ENCODE assay signal across 9 mouse cellular contexts in genomic region chr2:125781006-125781405, GRCm38 (mm10). TPM values are rescaled to one million over a fixed set of nuclear protein-coding genes. Genes with fewer than 3 reads are reported as not detected.
DNase-seq lines count a peak whose midpoint lies in the region; ATAC-seq and TF ChIP-seq lines count a peak whose summit lies in the region.
"Had no signal": no experiment of that assay in that cellular context is flagged by ENCODE, and none has a peak within 500 bp of the region (broad histone marks: within the 10 kb centered on the region; RNA-seq: fewer than 3 reads in every experiment).

No protein-coding gene starts in this region.

- peak overlapping the region; percentile 78 for H3K4me3 ChIP-seq in layer of hippocampus, adult 2 months
- peak overlapping the region; percentile 4; the same call in 1 of the 2 replicates for H3K4me3 ChIP-seq in embryonic facial prominence, embryonic 11.5 days (ENCODE audit: low read depth, low read length)
- H3K4me3 ChIP-seq in hindbrain, embryonic 13.5 days, result peak overlapping the region; percentile 79
- 0 out of 2 replicates have a peak overlapping the region, but pooled peaks have one; percentile 6 for H3K4me3 ChIP-seq in midbrain, embryonic 16.5 days (ENCODE audit: low read depth, low read length)

- no peak for DNase-seq in layer of hippocampus, adult 2 months (ENCODE audit: low spot score in 2 of 2)
- DNase-seq in layer of hippocampus, postnatal 36 days, result no peak
- DNase-seq in embryonic facial prominence, embryonic 11.5 days (ENCODE audit: low spot score), result no peak
- no peak for DNase-seq in retina, embryonic 14.5 days (ENCODE audit: low spot score)
- DNase-seq in gastrocnemius, postnatal 10 days, result no peak
- DNase-seq in spleen, postnatal 14 days (ENCODE audit: low spot score in 2 of 2), result no peak
- DNase-seq: cerebellum, adult 11 months had no signal

- no peak for TF ChIP-seq CTCF in layer of hippocampus, adult 2 months (conservative IDR thresholded peaks at IDR 0.05)

- peak overlapping the region; percentile 95 for H3K27ac ChIP-seq in layer of hippocampus, adult 2 months
- no peak overlapping the region for H3K27ac ChIP-seq in embryonic facial prominence, embryonic 11.5 days (replicated peaks; ENCODE audit: low read depth, low read length)
- no peak overlapping the region for H3K27ac ChIP-seq in hindbrain, embryonic 13.5 days
- no peak overlapping the region for H3K27ac ChIP-seq in midbrain, embryonic 16.5 days (ENCODE audit: low read length)

- WGBS in embryonic facial prominence, embryonic 11.5 days, result 78% methylated on average over 2 of the region's 2 CpGs
- 83% methylated on average over 2 of the region's 2 CpGs for WGBS in hindbrain, embryonic 13.5 days
- WGBS in midbrain, embryonic 16.5 days, result 83% methylated on average over 2 of the region's 2 CpGs

- no peaks in the 10 kb centered on the region for H3K4me1 ChIP-seq in embryonic facial prominence, embryonic 11.5 days (ENCODE audit: control insufficient read depth, insufficient read depth, low read length)
- peaks cover 37% of the 10 kb centered on the region for H3K4me1 ChIP-seq in hindbrain, embryonic 13.5 days (replicated peaks)
- H3K4me1 ChIP-seq in midbrain, embryonic 16.5 days (ENCODE audit: control insufficient read depth, insufficient read depth, low read length), result peaks cover 21% of the 10 kb centered on the region

- no peaks in the 10 kb centered on the region for H3K9me3 ChIP-seq in embryonic facial prominence, embryonic 11.5 days (replicated peaks; ENCODE audit: control insufficient read depth, low read length)
- no peaks in the 10 kb centered on the region for H3K9me3 ChIP-seq in hindbrain, embryonic 13.5 days
- H3K9me3 ChIP-seq in midbrain, embryonic 16.5 days (replicated peaks; ENCODE audit: control insufficient read depth, low read length, poor library complexity, severe bottlenecking), result no peaks in the 10 kb centered on the region

- H3K4me2 ChIP-seq in embryonic facial prominence, embryonic 11.5 days (ENCODE audit: low read depth, low read length), result peak overlapping the region; percentile 16; the same call in 1 of the 2 replicates
- H3K4me2 ChIP-seq in hindbrain, embryonic 13.5 days, result peak overlapping the region; percentile 67
- peak overlapping the region; percentile 77 for H3K4me2 ChIP-seq in midbrain, embryonic 16.5 days (ENCODE audit: low read length)

- 0 out of 2 replicates have a peak overlapping the region, but pooled peaks have one; percentile 22 for H3K9ac ChIP-seq in embryonic facial prominence, embryonic 11.5 days (replicated peaks; ENCODE audit: low read length)
- H3K9ac ChIP-seq in hindbrain, embryonic 13.5 days, result peak overlapping the region; percentile 91
- H3K9ac ChIP-seq in midbrain, embryonic 16.5 days (ENCODE audit: low read depth, low read length), result peak overlapping the region; percentile 4; the same call in 1 of the 2 replicates

- ATAC-seq in embryonic facial prominence, embryonic 11.5 days (replicated peaks; ENCODE audit: insufficient number of reproducible peaks, low FRiP score, low TSS enrichment, low read depth), result no peak
- ATAC-seq in hindbrain, embryonic 13.5 days (ENCODE audit: low FRiP score), result no peak
- no peak for ATAC-seq in midbrain, embryonic 16.5 days

- no peaks in the 10 kb centered on the region for H3K36me3 ChIP-seq in embryonic facial prominence, embryonic 11.5 days (replicated peaks; ENCODE audit: control insufficient read depth, insufficient read depth, low read depth, low read length)
- no peaks in the 10 kb centered on the region for H3K36me3 ChIP-seq in hindbrain, embryonic 13.5 days
- no peaks in the 10 kb centered on the region for H3K36me3 ChIP-seq in midbrain, embryonic 16.5 days (ENCODE audit: control insufficient read depth, insufficient read depth, low read length)

- no peaks in the 10 kb centered on the region for H3K27me3 ChIP-seq in embryonic facial prominence, embryonic 11.5 days (ENCODE audit: control insufficient read depth, insufficient read depth, low read length)
- H3K27me3 ChIP-seq in hindbrain, embryonic 13.5 days, result 0 out of 2 replicates have a peak, but pooled peaks cover 2% of the 10 kb centered on the region
- no peaks in the 10 kb centered on the region; the same call in 1 of the 2 replicates for H3K27me3 ChIP-seq in midbrain, embryonic 16.5 days (ENCODE audit: control insufficient read depth, insufficient read depth, low read depth, low read length)

RNA-seq across cellular contexts. Expression of gene Secisbp2l, which starts 1.7 kb away (rescaled TPM):
- total RNA-seq in layer of hippocampus, adult 2 months (2021), result 10 to 100 TPM; 94.4 to 97.7 TPM
- total RNA-seq in layer of hippocampus, postnatal 36 days (2021), result 100 to 1,000 TPM; 102 to 104 TPM
- polyA plus RNA-seq in embryonic facial prominence, embryonic 11.5 days (2014; fragmentation: Nextera tagmentation; extraction: Ambion mirVana), result 23.1 TPM in 2 replicates
- polyA plus RNA-seq in hindbrain, embryonic 13.5 days (2015; fragmentation: Nextera tagmentation; extraction: Ambion mirVana), result 28.8 and 29.3 TPM in 2 replicates
- polyA plus RNA-seq in midbrain, embryonic 16.5 days (2015; fragmentation: Nextera tagmentation; extraction: Ambion mirVana), result 30.9 and 31.7 TPM in 2 replicates
- 10 to 100 TPM; 40.3 to 46.0 TPM for total RNA-seq in gastrocnemius, postnatal 10 days (2021)

RNA-seq across cellular contexts. Expression of gene Shc4, which starts 57.1 kb away (rescaled TPM):
- total RNA-seq in layer of hippocampus, adult 2 months (2021), result 1 to 10 TPM; 4.1 to 4.2 TPM
- total RNA-seq in layer of hippocampus, postnatal 36 days (2021), result 1 to 10 TPM; 4.9 to 5.3 TPM
- polyA plus RNA-seq in embryonic facial prominence, embryonic 11.5 days (2014; fragmentation: Nextera tagmentation; extraction: Ambion mirVana), result 1.2 and 1.3 TPM in 2 replicates
- polyA plus RNA-seq in hindbrain, embryonic 13.5 days (2015; fragmentation: Nextera tagmentation; extraction: Ambion mirVana), result 2.8 and 3.0 TPM in 2 replicates
- 2.5 and 3.0 TPM in 2 replicates for polyA plus RNA-seq in midbrain, embryonic 16.5 days (2015; fragmentation: Nextera tagmentation; extraction: Ambion mirVana)
- 1 to 10 TPM; 3.4 to 3.5 TPM for total RNA-seq in gastrocnemius, postnatal 10 days (2021)

Comparison
In these comparisons a context has a peak if more than half of its experiments do, and no peak if none do; other contexts are left out.
1. H3K4me3 ChIP-seq: peak in every context shown above with its lines; median percentile 79 in hindbrain, embryonic 13.5 days; 78 in layer of hippocampus, adult 2 months; 6 in midbrain, embryonic 16.5 days; 4 in embryonic facial prominence, embryonic 11.5 days.
2. H3K4me2 ChIP-seq: peak in every context shown above with its lines; median percentile 77 in midbrain, embryonic 16.5 days; 67 in hindbrain, embryonic 13.5 days; 16 in embryonic facial prominence, embryonic 11.5 days.
3. H3K9ac ChIP-seq: peak in every context shown above with its lines; median percentile 91 in hindbrain, embryonic 13.5 days; 22 in embryonic facial prominence, embryonic 11.5 days; 4 in midbrain, embryonic 16.5 days.